Mouse (Mus musculus) C2C12 (cell line): Measurements from ENCODE around the gene Gucy2d. TPM values are rescaled to one million over a fixed set of nuclear protein-coding genes. Genes with fewer than 3 reads are reported as not detected.

ENCODE experiments used
- H3K27me3 ChIP-seq: one replicate; pipeline ENCODE4 v1.6.1; 2011; ENCODE audit not compliant: control insufficient read depth, insufficient read depth, insufficient read length
- H3K36me3 ChIP-seq: one replicate; pipeline ENCODE4 v1.6.1; 2011; ENCODE audit not compliant: control insufficient read depth, insufficient read depth
- H3K4me3 ChIP-seq: one replicate; pipeline ENCODE4 v1.5.1; 2011; ENCODE audit warnings: mild to moderate bottlenecking, control low read depth; ENCODE audit not compliant: poor library complexity, insufficient read depth, severe bottlenecking
- H3K79me2 ChIP-seq: one replicate; pipeline ENCODE4 v1.6.1; 2011; ENCODE audit not compliant: control insufficient read depth, insufficient read depth
- H3K79me3 ChIP-seq: one replicate; pipeline ENCODE4 v1.6.1; 2011; ENCODE audit warnings: low read depth, control low read depth
- H3ac ChIP-seq: one replicate; pipeline ENCODE3; 2011; ENCODE audit warnings: low read depth; ENCODE audit not compliant: control insufficient read depth, insufficient read length
- CEBPB ChIP-seq: IDR thresholded peaks from one replicate; pipeline ENCODE4 v1.6.1; 2011; ENCODE audit warnings: low read depth, mild to moderate bottlenecking, control low read depth, moderate library complexity
- CTCF ChIP-seq: IDR thresholded peaks from one replicate; pipeline ENCODE4 v1.5.1; 2011; ENCODE audit not compliant: control insufficient read depth, insufficient read depth, insufficient read length
- FOSL1 ChIP-seq: IDR thresholded peaks from one replicate; pipeline ENCODE4 v1.8.0; 2011; ENCODE audit warnings: mild to moderate bottlenecking, low read length; ENCODE audit not compliant: poor library complexity, insufficient read depth, severe bottlenecking
- MAX ChIP-seq: IDR thresholded peaks from one replicate; pipeline ENCODE4 v1.6.1; 2011; ENCODE audit warnings: mild to moderate bottlenecking, control low read depth
- MYOD1 ChIP-seq: IDR thresholded peaks from one replicate; pipeline ENCODE4 v1.6.1; 2011; ENCODE audit warnings: low read depth; ENCODE audit not compliant: control insufficient read depth, insufficient read length
- MYOG ChIP-seq: IDR thresholded peaks from one replicate; pipeline ENCODE4 v1.6.1; 2011; ENCODE audit not compliant: control insufficient read depth, insufficient read length; ENCODE audit errors: extremely low read depth
- USF1 ChIP-seq: IDR thresholded peaks from one replicate; pipeline ENCODE4 v1.6.1; 2011; ENCODE audit warnings: low read depth, mild to moderate bottlenecking, control low read depth, moderate library complexity
- polyA plus RNA-seq: library from polyadenylated mRNA; unstranded; fragments of >200 nt; fragmentation: generic; extraction: Trizol; gene quantifications from one replicate; pipeline ENCODE4 v1.2.1, GENCODE M21; 2012; ENCODE audit warnings: missing spikeins

The Gucy2d gene
- polyA plus RNA-seq, 1 experiment, result not detected

- no peak overlapping the region for H3K4me3 ChIP-seq
- H3K79me2 ChIP-seq, result no peaks in the 10 kb centered on the region
- peaks cover 2% of the 10 kb centered on the region for H3K27me3 ChIP-seq
- no peaks in the 10 kb centered on the region for H3K36me3 ChIP-seq
- H3K79me3 ChIP-seq, result no peaks in the 10 kb centered on the region
- no peak for TF ChIP-seq MAX
- TF ChIP-seq FOSL1, result no peak
- no peak for TF ChIP-seq MYOD1
- no peak for TF ChIP-seq MYOG
- no peak overlapping the region for H3ac ChIP-seq
Measured at GRCm38 (mm10) chr7:98493307-98493706, 53.1 kb downstream of the Gucy2d start.

- Histone ChIP-seq H3K27me3 (peaks cover 7% of the 10 kb centered on the region), H3K4me3 (no peak overlapping the region), H3K36me3 (no peaks in the 10 kb centered on the region), H3ac (no peak overlapping the region), H3K79me3 (no peaks in the 10 kb centered on the region), H3K79me2 (no peaks in the 10 kb centered on the region)
- TF ChIP-seq FOSL1 (no peak), CTCF (no peak), CEBPB (no peak), USF1 (no peak), MAX (no peak), MYOD1 (no peak), MYOG (no peak)
Measured at GRCm38 (mm10) chr7:98493901-98494480, 53.8 kb downstream of the Gucy2d start.

GRCm38 (mm10) chr7:98495591-98495990 lies 55.4 kb downstream of the Gucy2d start:
- TF ChIP-seq FOSL1 (no peak), CEBPB (no peak), MYOG (no peak), MYOD1 (no peak), CTCF (no peak), MAX (no peak), USF1 (no peak)
- H3K79me3 ChIP-seq, result no peaks in the 10 kb centered on the region
- peaks cover 15% of the 10 kb centered on the region for H3K27me3 ChIP-seq
- H3K4me3 ChIP-seq, result no peak overlapping the region
- no peaks in the 10 kb centered on the region for H3K79me2 ChIP-seq
- H3K36me3 ChIP-seq, result no peaks in the 10 kb centered on the region
- H3ac ChIP-seq, result no peak overlapping the region

- H3K27me3 ChIP-seq, result peaks cover 15% of the 10 kb centered on the region
- no peak overlapping the region for H3K4me3 ChIP-seq
- H3K36me3 ChIP-seq, result no peaks in the 10 kb centered on the region
- H3ac ChIP-seq, result no peak overlapping the region
- no peaks in the 10 kb centered on the region for H3K79me2 ChIP-seq
- H3K79me3 ChIP-seq, result no peaks in the 10 kb centered on the region
- TF ChIP-seq MYOD1, result no peak
- TF ChIP-seq USF1, result no peak
- no peak for TF ChIP-seq MAX
- no peak for TF ChIP-seq MYOG
- TF ChIP-seq CEBPB, result no peak
- no peak for TF ChIP-seq FOSL1
- no peak for TF ChIP-seq CTCF
Measured at GRCm38 (mm10) chr7:98497451-98497850, 57.2 kb downstream of the Gucy2d start.

- Histone ChIP-seq H3K79me2 (no peaks in the 10 kb centered on the region), H3K27me3 (peaks cover 15% of the 10 kb centered on the region), H3ac (no peak overlapping the region), H3K79me3 (no peaks in the 10 kb centered on the region), H3K4me3 (no peak overlapping the region), H3K36me3 (no peaks in the 10 kb centered on the region)
- TF ChIP-seq MYOG (no peak), USF1 (no peak), CEBPB (no peak)
Measured at GRCm38 (mm10) chr7:98498101-98498500, 57.9 kb downstream of the Gucy2d start.

GRCm38 (mm10) chr7:98498656-98499560 lies 58.7 kb downstream of the Gucy2d start:
- no peak overlapping the region for H3K4me3 ChIP-seq
- H3K27me3 ChIP-seq, result peaks cover 15% of the 10 kb centered on the region
- H3K36me3 ChIP-seq, result no peaks in the 10 kb centered on the region
- no peak overlapping the region for H3ac ChIP-seq
- TF ChIP-seq MYOD1 (no peak), MYOG (no peak), MAX (no peak), USF1 (no peak), CTCF (no peak), FOSL1 (no peak), CEBPB (no peak)
- H3K79me2 ChIP-seq, result no peaks in the 10 kb centered on the region
- H3K79me3 ChIP-seq, result no peaks in the 10 kb centered on the region
